Mouse (Mus musculus): ENCODE measurements around the gene Tmem100. TPM values are rescaled to one million over a fixed set of nuclear protein-coding genes. Genes with fewer than 3 reads are reported as not detected.

Gene Tmem100
- polyA plus RNA-seq, 1 experiment from 2014 or later: 19.4 TPM

- no peak overlapping the region for H3K9ac ChIP-seq (ENCODE audit: low read depth, low read length)
- under 1% methylated on average over 15 of the region's 15 CpGs for WGBS
- peaks cover 10% of the 10 kb centered on the region for H3K27me3 ChIP-seq (replicated peaks; ENCODE audit: control insufficient read depth, insufficient read depth, low read length)
- 0 out of 2 replicates have a peak, but pooled peaks have one; percentile 69 for ATAC-seq
- peak overlapping the region; percentile 33 for H3K4me3 ChIP-seq (ENCODE audit: low read length)
- H3K36me3 ChIP-seq (ENCODE audit: control insufficient read depth, insufficient read depth, low read length): no peaks in the 10 kb centered on the region
- H3K27ac ChIP-seq (ENCODE audit: low read depth, low read length): no peak overlapping the region
- no peaks in the 10 kb centered on the region for H3K9me3 ChIP-seq (ENCODE audit: control insufficient read depth, low read length)
- peaks cover 9% of the 10 kb centered on the region for H3K4me1 ChIP-seq (ENCODE audit: control insufficient read depth, insufficient read depth, low read depth, low read length)
- peak overlapping the region; percentile 52 for H3K4me2 ChIP-seq (ENCODE audit: low read length)
Measured at GRCm38 (mm10) chr11:90030557-90030956, 409 bp downstream of the Tmem100 start.

- peak overlapping the region; percentile 52 for H3K4me2 ChIP-seq (ENCODE audit: low read length)
- 0 out of 2 replicates have a peak overlapping the region, but pooled peaks have one; percentile 5 for H3K9ac ChIP-seq (ENCODE audit: low read depth, low read length)
- no peak overlapping the region for H3K27ac ChIP-seq (ENCODE audit: low read depth, low read length)
- WGBS: 37% methylated on average over 7 of the region's 7 CpGs
- no peaks in the 10 kb centered on the region for H3K9me3 ChIP-seq (ENCODE audit: control insufficient read depth, low read length)
- H3K4me3 ChIP-seq (ENCODE audit: low read length): peak overlapping the region; percentile 33
- peaks cover 10% of the 10 kb centered on the region for H3K27me3 ChIP-seq (replicated peaks; ENCODE audit: control insufficient read depth, insufficient read depth, low read length)
- no peak for ATAC-seq
- H3K4me1 ChIP-seq (ENCODE audit: control insufficient read depth, insufficient read depth, low read depth, low read length): peaks cover 9% of the 10 kb centered on the region
- no peaks in the 10 kb centered on the region for H3K36me3 ChIP-seq (ENCODE audit: control insufficient read depth, insufficient read depth, low read length)
Measured at GRCm38 (mm10) chr11:90031076-90031475, 928 bp downstream of the Tmem100 start.

- ATAC-seq: no peak
- Histone ChIP-seq H3K9ac (ENCODE audit: low read depth, low read length) (no peak overlapping the region; the same call in 1 of the 2 replicates), H3K4me3 (ENCODE audit: low read length) (peak overlapping the region; percentile 22), H3K9me3 (ENCODE audit: control insufficient read depth, low read length) (peaks cover 2% of the 10 kb centered on the region; the same call in 1 of the 2 replicates), H3K36me3 (ENCODE audit: control insufficient read depth, insufficient read depth, low read length) (no peaks in the 10 kb centered on the region; the same call in 1 of the 2 replicates), H3K27ac (ENCODE audit: low read depth, low read length) (no peak overlapping the region), H3K27me3 (replicated peaks; ENCODE audit: control insufficient read depth, insufficient read depth, low read length) (peaks cover 10% of the 10 kb centered on the region), H3K4me1 (ENCODE audit: control insufficient read depth, insufficient read depth, low read depth, low read length) (peaks cover 9% of the 10 kb centered on the region), H3K4me2 (ENCODE audit: low read length) (peak overlapping the region; percentile 46)
- 24% methylated on average over 8 of the region's 8 CpGs for WGBS
Measured at GRCm38 (mm10) chr11:90032807-90033206, 2.7 kb downstream of the Tmem100 start.

- WGBS: 32% methylated on average over 5 of the region's 5 CpGs
- Histone ChIP-seq H3K27ac (ENCODE audit: low read depth, low read length) (no peak overlapping the region), H3K9ac (ENCODE audit: low read depth, low read length) (peak overlapping the region; percentile 24; the same call in 1 of the 2 replicates), H3K36me3 (ENCODE audit: control insufficient read depth, insufficient read depth, low read length) (no peaks in the 10 kb centered on the region; the same call in 1 of the 2 replicates), H3K4me1 (ENCODE audit: control insufficient read depth, insufficient read depth, low read depth, low read length) (peaks cover 9% of the 10 kb centered on the region), H3K4me3 (ENCODE audit: low read length) (peak overlapping the region; percentile 22), H3K4me2 (ENCODE audit: low read length) (peak overlapping the region; percentile 46), H3K9me3 (ENCODE audit: control insufficient read depth, low read length) (peaks cover 2% of the 10 kb centered on the region; the same call in 1 of the 2 replicates), H3K27me3 (replicated peaks; ENCODE audit: control insufficient read depth, insufficient read depth, low read length) (peaks cover 10% of the 10 kb centered on the region)
- no peak for ATAC-seq
Measured at GRCm38 (mm10) chr11:90033442-90033841, 3.3 kb downstream of the Tmem100 start.

- Histone ChIP-seq H3K9me3 (ENCODE audit: control insufficient read depth, low read length) (peaks cover 2% of the 10 kb centered on the region; the same call in 1 of the 2 replicates), H3K9ac (ENCODE audit: low read depth, low read length) (no peak overlapping the region), H3K27ac (ENCODE audit: low read depth, low read length) (no peak overlapping the region), H3K4me1 (ENCODE audit: control insufficient read depth, insufficient read depth, low read depth, low read length) (peaks cover 5% of the 10 kb centered on the region; the same call in 1 of the 2 replicates), H3K36me3 (ENCODE audit: control insufficient read depth, insufficient read depth, low read length) (no peaks in the 10 kb centered on the region; the same call in 1 of the 2 replicates), H3K27me3 (replicated peaks; ENCODE audit: control insufficient read depth, insufficient read depth, low read length) (peaks cover 10% of the 10 kb centered on the region), H3K4me2 (ENCODE audit: low read length) (no peak overlapping the region), H3K4me3 (ENCODE audit: low read length) (no peak overlapping the region)
- WGBS: 84% methylated on average over 12 of the region's 12 CpGs
- ATAC-seq: no peak
Measured at GRCm38 (mm10) chr11:90034646-90035045, 4.5 kb downstream of the Tmem100 start.

- H3K4me3 ChIP-seq (ENCODE audit: low read length): no peak overlapping the region
- peaks cover 2% of the 10 kb centered on the region; the same call in 1 of the 2 replicates for H3K9me3 ChIP-seq (ENCODE audit: control insufficient read depth, low read length)
- 94% methylated on average over 14 of the region's 14 CpGs for WGBS
- no peak overlapping the region for H3K9ac ChIP-seq (ENCODE audit: low read depth, low read length)
- no peak overlapping the region for H3K27ac ChIP-seq (ENCODE audit: low read depth, low read length)
- no peaks in the 10 kb centered on the region; the same call in 1 of the 2 replicates for H3K36me3 ChIP-seq (ENCODE audit: control insufficient read depth, insufficient read depth, low read length)
- H3K4me2 ChIP-seq (ENCODE audit: low read length): no peak overlapping the region
- no peak for ATAC-seq
- H3K4me1 ChIP-seq (ENCODE audit: control insufficient read depth, insufficient read depth, low read depth, low read length): peaks cover 5% of the 10 kb centered on the region; the same call in 1 of the 2 replicates
- peaks cover 10% of the 10 kb centered on the region for H3K27me3 ChIP-seq (replicated peaks; ENCODE audit: control insufficient read depth, insufficient read depth, low read length)
Measured at GRCm38 (mm10) chr11:90035532-90035931, 5.4 kb downstream of the Tmem100 start.

GRCm38 (mm10) chr11:90036416-90036815, 6.3 kb downstream of the Tmem100 start:
- no peak overlapping the region for H3K4me3 ChIP-seq (ENCODE audit: low read length)
- no peak overlapping the region for H3K9ac ChIP-seq (ENCODE audit: low read depth, low read length)
- H3K36me3 ChIP-seq (ENCODE audit: control insufficient read depth, insufficient read depth, low read length): no peaks in the 10 kb centered on the region; the same call in 1 of the 2 replicates
- no peak overlapping the region for H3K4me2 ChIP-seq (ENCODE audit: low read length)
- peaks cover 2% of the 10 kb centered on the region; the same call in 1 of the 2 replicates for H3K9me3 ChIP-seq (ENCODE audit: control insufficient read depth, low read length)
- no peak overlapping the region for H3K27ac ChIP-seq (ENCODE audit: low read depth, low read length)
- ATAC-seq: no peak
- peaks cover 10% of the 10 kb centered on the region for H3K27me3 ChIP-seq (replicated peaks; ENCODE audit: control insufficient read depth, insufficient read depth, low read length)
- 91% methylated on average over 4 of the region's 4 CpGs for WGBS
- H3K4me1 ChIP-seq (ENCODE audit: control insufficient read depth, insufficient read depth, low read depth, low read length): peaks cover 5% of the 10 kb centered on the region; the same call in 1 of the 2 replicates

- H3K4me1 ChIP-seq (ENCODE audit: control insufficient read depth, insufficient read depth, low read depth, low read length): peaks cover 5% of the 10 kb centered on the region; the same call in 1 of the 2 replicates
- H3K27me3 ChIP-seq (replicated peaks; ENCODE audit: control insufficient read depth, insufficient read depth, low read length): no peaks in the 10 kb centered on the region
- whole genome bisulfite sequencing: 21% methylated on average over 5 of the region's 5 CpGs
- H3K4me2 ChIP-seq (ENCODE audit: low read length): no peak overlapping the region
- no peak overlapping the region for H3K4me3 ChIP-seq (ENCODE audit: low read length)
- peaks cover 2% of the 10 kb centered on the region; the same call in 1 of the 2 replicates for H3K9me3 ChIP-seq (ENCODE audit: control insufficient read depth, low read length)
- H3K9ac ChIP-seq (ENCODE audit: low read depth, low read length): no peak overlapping the region
- H3K36me3 ChIP-seq (ENCODE audit: control insufficient read depth, insufficient read depth, low read length): no peaks in the 10 kb centered on the region; the same call in 1 of the 2 replicates
- ATAC-seq: no peak
- no peak overlapping the region for H3K27ac ChIP-seq (ENCODE audit: low read depth, low read length)
Measured at GRCm38 (mm10) chr11:90038022-90038421, 7.9 kb downstream of the Tmem100 start.

GRCm38 (mm10) chr11:90044459-90044858, 14.3 kb downstream of the Tmem100 start:
- no peaks in the 10 kb centered on the region for H3K4me1 ChIP-seq (ENCODE audit: control insufficient read depth, insufficient read depth, low read depth, low read length)
- H3K36me3 ChIP-seq (ENCODE audit: control insufficient read depth, insufficient read depth, low read length): no peaks in the 10 kb centered on the region
- no peaks in the 10 kb centered on the region for H3K9me3 ChIP-seq (ENCODE audit: control insufficient read depth, low read length)
- no peak overlapping the region for H3K4me2 ChIP-seq (ENCODE audit: low read length)
- H3K27me3 ChIP-seq (replicated peaks; ENCODE audit: control insufficient read depth, insufficient read depth, low read length): no peaks in the 10 kb centered on the region
- no peak for ATAC-seq
- H3K27ac ChIP-seq (ENCODE audit: low read depth, low read length): no peak overlapping the region
- no peak overlapping the region for H3K4me3 ChIP-seq (ENCODE audit: low read length)
- no peak overlapping the region for H3K9ac ChIP-seq (ENCODE audit: low read depth, low read length)
- WGBS: 87% methylated on average over 4 of the region's 4 CpGs

Measured in hindbrain, embryonic 16.5 days (tissue).